Mouse (Mus musculus) lung, adult 2 months (tissue): ENCODE data around the gene Per1.

ENCODE experiments used
- CTCF ChIP-seq: fragments of 200-500 bp; IDR thresholded peaks from 2 replicates; pipeline ENCODE4 v1.5.1; 2011; ENCODE audit warnings: mild to moderate bottlenecking, low read length, control low read depth; ENCODE audit not compliant: insufficient read depth
- POLR2A ChIP-seq: fragments of 200-500 bp; IDR thresholded peaks from 2 replicates; pipeline ENCODE4 v1.6.1; 2011; ENCODE audit warnings: low read depth, mild to moderate bottlenecking, control low read depth, low read length, borderline replicate concordance; ENCODE audit errors: extremely low read depth

DNA sequence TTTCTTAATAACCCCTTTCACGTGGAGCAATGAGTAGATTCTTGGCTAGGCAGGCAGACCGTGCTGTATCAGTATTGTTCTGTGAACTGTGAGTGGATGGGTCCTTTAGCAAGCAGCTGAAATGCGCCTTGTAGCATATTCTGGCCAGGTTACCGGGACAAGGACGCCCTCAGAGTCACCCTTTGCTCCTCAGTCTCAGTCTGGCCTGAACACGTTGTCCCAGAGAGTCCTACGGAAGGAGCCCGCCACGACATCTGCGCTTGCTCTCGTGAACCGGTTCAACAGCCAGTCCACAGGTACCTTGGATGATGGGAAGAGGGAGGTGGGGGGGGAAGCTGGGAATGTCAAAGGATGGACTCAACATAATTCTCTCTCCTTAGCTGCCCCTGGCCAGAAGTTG, 47.4 kb upstream of the Per1 start:
- TF ChIP-seq CTCF = no peak
- no peak for TF ChIP-seq POLR2A
